ENCODE assay signal across 8 mouse cellular contexts in genomic region chr14:79451681-79452590, GRCm38 (mm10). TPM values are rescaled to one million over a fixed set of nuclear protein-coding genes. Genes with fewer than 3 reads are reported as not detected.
DNase-seq lines count a peak whose midpoint lies in the region; ATAC-seq lines count a peak whose summit lies in the region.
"Not testable (repeated sequence)": the region's sequence is repeated elsewhere in the genome, so short reads cannot be mapped to it uniquely, and the experiment has no call there.

Gene Kbtbd6 (plus strand): TSS chr14:79451835.

- peak within 1 kb of the TSS; percentile 52 for H3K4me3 ChIP-seq in heart, embryonic 12.5 days
- H3K4me3 ChIP-seq in kidney, embryonic 16.5 days (ENCODE audit: low read length), result peak within 1 kb of the TSS; percentile 68

- H3K27ac ChIP-seq in heart, embryonic 12.5 days (ENCODE audit: poor library complexity, severe bottlenecking), result not testable (repeated sequence)
- peak within 1 kb of the TSS; percentile 73 for H3K27ac ChIP-seq in kidney, embryonic 16.5 days (ENCODE audit: low read length)

- not testable (repeated sequence) for H3K4me1 ChIP-seq in heart, embryonic 12.5 days (replicated peaks); kidney, embryonic 16.5 days (ENCODE audit: insufficient read depth, low read length)

- ATAC-seq in heart, embryonic 12.5 days (ENCODE audit: insufficient number of reproducible peaks, low FRiP score), result peak; percentile 90
- peak; percentile 90 for ATAC-seq in kidney, embryonic 16.5 days (ENCODE audit: low FRiP score, low TSS enrichment)

- not testable (repeated sequence) for H3K27me3 ChIP-seq in heart, embryonic 12.5 days (replicated peaks); kidney, embryonic 16.5 days (ENCODE audit: insufficient read depth, low read length)

- H3K4me2 ChIP-seq in heart, embryonic 12.5 days, result peak within 1 kb of the TSS; percentile 65
- H3K4me2 ChIP-seq in kidney, embryonic 16.5 days (replicated peaks; ENCODE audit: low read depth, low read length), result peak within 1 kb of the TSS; percentile 73

- peak; percentile 90 for DNase-seq in CD4-positive, CD25-positive, alpha-beta regulatory T cell, adult 2 months (ENCODE audit: low read depth, low spot score)
- peak; percentile 87 for DNase-seq in c-Kit-negative CD71-positive TER-119-positive erythroid progenitor cells, embryonic 14.5 days (ENCODE audit: low read depth, low spot score)
- DNase-seq in fat pad, adult 2 months (ENCODE audit: extremely low read depth, low read depth, low spot score), result peak; percentile 50
- peak; percentile 91 for DNase-seq in liver
- peak; percentile 55 to 67 for DNase-seq in monocyte, adult 2 months (ENCODE audit: low read depth in 1 of 2, low spot score in 2 of 2)
- peak; percentile 64 to 75 for DNase-seq in spleen, postnatal 14 days (ENCODE audit: low spot score in 2 of 2)

- H3K9me3 ChIP-seq in heart, embryonic 12.5 days (replicated peaks); kidney, embryonic 16.5 days (ENCODE audit: low read length): not testable (repeated sequence)

- H3K36me3 ChIP-seq in heart, embryonic 12.5 days; kidney, embryonic 16.5 days (ENCODE audit: insufficient read depth, low read length): not testable (repeated sequence)

- peak within 1 kb of the TSS; percentile 39 for H3K9ac ChIP-seq in heart, embryonic 12.5 days
- peak within 1 kb of the TSS; percentile 70 for H3K9ac ChIP-seq in kidney, embryonic 16.5 days (replicated peaks; ENCODE audit: low read length)

- 19% methylated on average over 42 of the region's 89 CpGs for WGBS in heart, embryonic 12.5 days
- WGBS in kidney, embryonic 16.5 days, result 16% methylated on average over 39 of the region's 89 CpGs

RNA-seq across cellular contexts. Expression of gene Kbtbd6, which starts in this region (rescaled TPM):
- polyA plus RNA-seq in heart, embryonic 12.5 days (2016; fragmentation: Nextera tagmentation; extraction: Ambion mirVana), result 2.0 and 2.9 TPM in 2 replicates
- 3.1 and 4.0 TPM in 2 replicates for polyA plus RNA-seq in kidney, embryonic 16.5 days (2015; fragmentation: Nextera tagmentation; extraction: Ambion mirVana)
